Mouse (Mus musculus) right cerebral cortex, postnatal 25 days (tissue): ENCODE measurements at regions not wholly inside any gene's neighbourhood (a gene's known extent, or its start where the extent isn't known, plus 50 kb on each side); places are given as distances from the start of the nearest gene placed in this dataset.

Experiments used
- DNase-seq: peaks from one replicate; pipeline ENCODE4 v3.0.0; 2022

DNA sequence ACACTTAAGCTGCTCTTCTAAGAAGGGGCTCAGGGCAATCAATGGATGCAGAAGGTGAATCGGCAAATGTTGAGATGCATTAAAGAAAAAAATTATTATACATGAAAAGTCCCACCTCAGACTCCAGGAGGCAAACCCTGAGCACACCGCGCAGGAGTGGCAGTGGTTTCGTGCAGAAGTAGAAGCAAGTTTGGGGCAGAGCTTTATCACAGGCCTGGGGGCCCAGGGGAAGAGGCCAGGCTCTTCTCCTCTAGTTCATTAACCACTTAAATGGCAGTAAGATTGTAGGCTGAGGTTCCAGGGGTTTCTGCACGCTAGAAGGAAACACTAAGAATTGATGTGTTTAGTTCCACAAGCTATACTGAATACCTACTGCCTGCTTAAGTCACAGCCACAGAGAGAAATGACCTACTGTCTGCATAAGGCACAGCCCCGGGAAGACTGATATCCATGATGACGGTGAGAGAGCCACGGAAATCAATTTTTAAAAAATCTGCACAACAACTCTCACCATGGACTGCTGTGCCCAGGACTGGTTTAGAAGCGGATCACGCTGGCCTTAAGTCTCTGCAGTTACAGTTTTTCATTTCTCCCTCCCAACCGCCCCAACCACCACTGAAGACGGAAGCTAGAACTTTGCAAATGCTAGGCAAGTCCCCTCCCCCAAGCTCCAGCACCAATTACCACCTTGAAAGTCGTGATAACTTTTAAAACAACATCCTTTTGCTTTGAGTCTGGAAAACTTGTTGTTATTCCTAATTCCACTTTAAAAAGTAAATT lies 132.2 kb upstream of the Lef1 start:
- no peak for DNase-seq

DNA sequence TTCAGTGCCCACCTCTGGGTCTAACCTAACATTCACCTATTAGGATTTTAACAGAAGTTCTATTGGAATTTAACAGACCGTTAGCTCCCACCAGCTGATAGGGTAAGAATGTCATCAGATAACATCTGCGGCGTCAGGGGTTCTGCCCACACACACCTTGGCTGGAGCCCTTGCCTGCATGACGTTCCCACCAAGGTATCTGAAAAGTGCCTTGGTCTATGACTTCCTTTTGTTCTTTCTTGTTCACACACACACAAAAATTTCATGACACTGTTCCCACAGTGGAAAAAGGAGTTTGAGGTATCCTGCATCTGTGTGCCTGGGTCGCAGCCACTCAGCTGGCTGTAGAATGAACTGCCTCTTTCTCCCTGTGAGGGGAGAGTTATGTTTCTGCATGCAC lies 134.1 kb upstream of the Lef1 start:
- DNase-seq, result no peak

DNA sequence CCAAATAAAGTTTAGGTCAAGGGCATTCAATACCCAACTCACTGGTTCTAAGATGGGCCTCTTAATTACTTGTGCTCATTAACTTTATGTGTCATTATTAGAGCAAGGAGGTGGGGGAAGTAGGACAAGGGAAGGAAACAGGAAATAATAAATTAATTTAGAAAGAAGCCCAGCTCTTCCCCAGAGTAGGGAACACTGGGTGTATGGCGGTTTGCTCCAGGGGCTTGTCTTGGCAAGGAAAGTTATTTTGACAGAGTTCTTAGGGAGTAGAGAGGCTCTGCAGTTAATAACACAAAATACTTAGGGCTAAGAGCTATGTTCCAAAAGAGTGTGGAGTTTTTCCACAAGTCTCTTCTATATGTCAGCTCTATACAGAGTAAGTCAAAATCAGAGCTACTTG lies 135.0 kb upstream of the Lef1 start:
- no peak for DNase-seq

DNA sequence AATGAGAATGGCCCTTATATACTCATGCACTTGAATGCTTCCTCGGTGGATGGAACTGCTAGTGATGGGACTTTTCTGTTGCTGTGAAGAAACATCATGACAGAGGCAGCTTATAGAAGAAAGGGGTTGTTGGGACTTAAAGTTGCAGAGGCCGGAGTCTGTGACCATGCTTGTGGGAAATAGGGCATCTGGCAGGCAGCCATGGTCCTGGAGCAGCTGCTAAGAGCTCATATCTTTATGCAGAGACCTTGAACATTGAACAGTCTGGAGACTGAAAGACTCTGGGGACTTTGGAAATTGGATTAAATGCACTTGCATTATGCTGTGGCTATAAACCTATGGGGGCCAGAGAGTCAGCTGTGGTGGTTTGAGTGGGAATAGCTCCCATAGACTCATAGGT lies 138.1 kb upstream of the Lef1 start:
- DNase-seq, result no peak

DNA sequence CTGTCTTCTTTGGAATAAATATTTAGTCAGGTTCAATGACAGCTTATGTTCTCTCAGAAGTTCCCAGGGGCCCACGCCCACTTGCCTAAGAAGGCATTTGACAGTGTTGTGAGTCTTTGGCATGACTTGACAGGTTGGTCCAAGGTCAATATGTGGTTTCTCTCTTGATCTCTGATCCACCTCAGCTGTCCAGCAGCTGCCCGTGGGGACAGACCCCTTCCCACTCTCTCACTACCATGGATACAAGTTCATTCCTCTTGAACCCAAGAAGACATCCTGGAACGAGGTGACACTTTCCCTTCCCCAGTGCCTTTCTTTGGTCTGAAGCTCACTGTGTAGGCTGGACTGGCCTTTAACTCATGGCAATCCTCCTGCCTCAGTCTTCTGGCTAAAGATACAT lies 145.0 kb upstream of the Lef1 start:
- DNase-seq, result no peak

DNA sequence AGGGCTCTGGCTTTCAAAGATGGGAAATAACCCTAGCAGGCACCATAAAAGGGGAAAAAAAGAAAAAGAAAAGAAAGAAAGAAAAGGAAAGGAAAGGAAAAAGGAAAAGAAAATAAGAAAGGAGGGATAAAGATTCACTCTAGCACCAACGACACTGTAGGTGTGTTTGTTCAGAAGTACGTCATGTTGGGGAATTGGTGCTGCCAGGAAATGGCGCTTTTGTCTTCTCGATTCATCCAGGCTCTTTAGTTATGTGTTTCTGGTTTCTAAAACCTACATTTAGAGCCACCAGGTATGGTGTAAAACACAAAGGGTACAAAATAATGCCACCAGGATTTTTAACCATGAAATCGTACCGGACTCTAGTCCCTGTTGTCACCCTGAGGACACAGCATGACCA lies 146.2 kb upstream of the Lef1 start:
- DNase-seq, result no peak

DNA sequence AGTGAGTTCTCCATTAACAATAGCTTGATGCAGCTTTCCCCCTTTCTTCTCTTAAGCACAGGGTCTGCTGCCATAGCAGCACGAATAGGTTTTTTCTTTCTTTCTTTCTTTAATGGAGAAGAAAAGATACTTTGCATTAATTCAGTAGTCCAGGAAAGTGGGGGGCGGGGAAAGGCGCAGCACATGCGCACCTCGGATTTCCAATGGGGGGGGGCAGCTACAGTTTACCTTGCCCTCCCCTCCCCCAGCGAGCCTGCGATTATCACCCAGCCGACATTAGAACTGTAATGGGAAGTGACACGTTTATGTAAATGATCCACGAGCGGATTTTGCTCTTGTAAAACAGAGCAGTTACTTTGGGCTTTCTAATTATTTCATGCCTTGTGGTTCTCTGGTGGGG lies 146.6 kb upstream of the Lef1 start:
- DNase-seq, result no peak

DNA sequence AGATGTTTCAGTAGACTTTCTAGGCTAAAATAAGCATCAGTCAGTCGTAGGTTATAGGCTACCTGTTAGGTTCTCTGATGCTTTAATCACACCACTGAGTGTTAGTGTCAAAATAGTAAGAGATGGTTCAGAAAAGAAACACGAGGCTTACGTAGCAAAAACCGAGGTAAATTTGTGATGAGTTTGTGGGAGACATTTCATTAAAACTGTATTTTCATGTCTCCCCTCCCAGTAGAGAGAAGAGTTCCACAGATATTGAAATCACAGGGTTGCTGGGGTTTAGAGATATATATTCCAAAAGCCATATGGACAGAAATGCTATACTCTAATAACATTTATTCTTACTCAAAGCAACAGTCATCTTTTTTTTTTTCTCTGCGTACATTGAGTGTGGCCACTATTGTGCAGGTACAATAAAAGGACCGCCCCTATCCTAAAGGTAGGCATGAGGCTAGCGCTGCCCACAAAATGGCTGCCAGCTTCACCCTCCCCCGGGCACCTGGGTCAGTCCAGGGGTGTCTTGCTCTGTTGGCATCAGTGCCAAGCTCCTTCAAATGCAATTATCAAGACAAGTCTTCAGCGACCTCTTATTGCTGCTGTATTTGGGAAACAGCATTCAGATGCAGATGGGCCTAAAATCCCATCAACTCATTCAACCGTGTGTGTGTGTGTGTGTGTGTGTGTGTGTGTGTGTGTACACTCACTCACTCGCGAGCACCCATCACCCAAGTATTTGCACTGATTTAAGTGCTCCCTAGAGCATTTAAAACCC lies 147.4 kb upstream of the Lef1 start:
- DNase-seq, result no peak

DNA sequence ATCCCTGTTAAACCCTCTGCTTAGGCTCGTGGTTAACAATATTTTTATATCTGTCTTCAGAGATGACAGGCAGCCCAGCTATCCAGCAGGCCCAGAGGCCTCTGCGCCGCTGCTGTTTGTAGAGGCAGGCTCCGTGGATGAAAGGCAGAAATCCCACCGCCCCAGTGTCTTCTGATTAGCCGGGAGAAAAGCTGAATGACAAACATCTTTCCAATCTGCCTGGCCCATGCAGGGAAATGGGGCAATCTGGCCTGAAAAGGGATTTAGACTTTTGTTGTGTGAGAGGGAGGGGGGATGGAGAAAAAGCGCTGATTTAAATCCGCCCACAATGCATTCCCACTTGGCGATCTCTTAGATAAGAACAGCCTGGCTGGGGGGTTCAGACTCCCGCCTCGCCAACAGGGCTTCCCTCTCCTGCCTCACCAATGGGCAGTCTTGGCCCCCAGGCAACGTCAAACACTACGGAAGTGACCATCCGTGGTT lies 148.1 kb upstream of the Lef1 start:
- no peak for DNase-seq

DNA sequence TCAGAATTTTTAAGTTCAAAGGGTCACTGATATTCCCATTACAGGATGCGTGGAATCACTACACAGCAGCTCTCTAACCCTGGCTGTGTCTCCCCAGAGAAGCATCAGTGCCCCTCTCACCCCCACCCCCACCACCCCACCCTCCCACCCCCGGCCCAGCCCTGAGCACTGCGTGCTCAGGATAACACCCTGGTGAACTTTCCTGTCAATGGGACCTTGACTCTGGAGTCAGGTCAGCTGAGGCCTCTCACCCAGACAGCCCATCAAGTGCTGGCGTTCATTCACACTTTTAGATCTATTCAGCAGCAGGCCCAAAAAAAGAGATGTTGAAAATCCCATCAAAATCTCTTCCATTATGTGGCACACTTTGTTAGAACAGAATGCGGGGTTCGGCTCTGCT lies 148.6 kb upstream of the Lef1 start:
- no peak for DNase-seq

DNA sequence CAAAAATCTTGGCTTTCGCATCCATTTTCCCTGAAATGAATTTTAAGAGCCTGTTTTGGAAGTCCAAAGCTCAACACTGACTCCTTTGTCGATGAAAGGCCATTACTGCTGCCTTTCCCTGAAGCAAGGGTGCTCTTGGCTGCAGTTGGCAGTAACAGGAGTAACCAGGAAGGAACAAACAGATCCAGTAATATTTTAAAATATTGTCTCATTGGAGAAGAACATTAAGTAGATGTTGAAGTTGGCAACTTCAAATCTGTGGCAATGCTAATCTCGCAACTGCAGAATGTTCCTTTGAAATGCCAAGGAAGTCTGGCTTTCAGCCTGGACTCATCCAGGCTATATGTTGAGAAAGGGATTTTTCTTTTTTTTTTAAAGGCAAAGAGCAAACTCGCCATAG lies 154.3 kb upstream of the Lef1 start:
- DNase-seq, result no peak

DNA sequence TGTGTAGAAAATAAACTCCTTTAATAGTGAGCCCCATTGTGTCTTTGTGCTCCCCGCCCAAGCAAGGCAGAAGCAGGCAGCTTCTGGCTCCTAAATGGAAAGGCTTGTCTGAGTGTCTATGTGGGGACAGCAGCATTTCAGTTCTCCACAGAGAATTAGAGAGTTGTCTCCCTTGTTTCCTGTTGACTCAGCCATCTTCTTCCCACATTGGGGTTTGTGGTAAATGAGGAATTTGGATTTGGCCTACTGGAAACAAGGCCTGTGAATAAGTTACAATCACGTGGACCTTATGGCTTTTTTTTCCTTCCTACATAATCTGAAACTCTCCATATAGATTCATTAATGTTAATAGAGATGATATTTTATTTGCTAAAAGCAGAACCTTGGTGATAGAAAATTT lies 158.9 kb upstream of the Lef1 start:
- no peak for DNase-seq

DNA sequence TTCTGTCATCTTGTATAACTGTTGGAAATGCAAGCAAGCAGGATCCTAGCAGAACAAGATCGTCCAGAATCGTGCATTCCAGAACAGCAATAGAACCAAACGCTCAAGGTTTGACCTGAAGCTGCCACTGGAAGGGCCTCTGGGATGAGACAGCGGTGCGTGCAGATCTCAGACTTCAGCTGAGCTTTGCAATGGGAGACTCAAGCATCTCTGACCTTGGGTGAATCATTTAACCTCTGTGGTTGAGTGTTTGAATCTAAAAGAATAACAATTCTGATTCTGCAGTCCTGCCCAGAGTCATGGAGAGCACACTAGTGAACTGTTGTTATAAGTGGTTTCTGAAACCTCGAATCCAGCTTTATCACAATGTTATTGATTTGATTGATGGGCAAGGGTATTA lies 159.4 kb upstream of the Lef1 start:
- DNase-seq, result no peak

DNA sequence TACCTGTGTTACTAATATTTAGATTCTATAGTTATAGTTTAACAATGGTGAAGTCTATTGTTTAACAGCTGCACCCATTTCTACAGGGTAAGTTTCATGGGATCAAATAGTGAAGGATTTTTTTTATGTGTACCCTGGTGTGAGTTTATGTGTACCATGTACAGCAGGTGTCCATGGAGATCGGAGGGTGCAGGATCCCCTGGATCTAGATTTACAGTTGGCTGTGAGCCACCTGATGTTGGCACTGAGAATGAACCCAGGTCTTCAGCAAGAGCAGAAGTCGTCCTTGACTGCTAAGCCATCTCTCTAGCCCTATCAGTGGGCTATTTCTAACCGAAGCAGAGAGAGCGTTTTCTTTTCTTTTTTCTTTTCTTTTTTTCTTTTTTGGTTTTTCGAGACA lies 162.4 kb upstream of the Lef1 start:
- DNase-seq, result no peak

DNA sequence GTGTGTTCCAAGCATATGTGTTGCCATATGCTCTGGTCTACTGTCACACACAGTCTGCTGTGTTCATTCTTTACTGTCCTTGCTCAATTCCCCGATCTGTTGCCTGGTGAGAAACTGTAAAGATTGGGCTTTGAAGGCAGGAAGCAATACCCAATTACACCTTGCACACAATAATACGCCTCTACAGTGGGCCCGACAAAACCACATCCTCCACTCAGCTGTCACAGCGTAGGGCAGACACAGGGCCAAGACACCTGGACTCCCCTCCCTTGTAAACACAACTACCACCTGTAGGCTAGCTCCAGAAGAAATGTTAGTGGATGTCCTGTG lies 163.0 kb upstream of the Lef1 start:
- DNase-seq, result no peak

DNA sequence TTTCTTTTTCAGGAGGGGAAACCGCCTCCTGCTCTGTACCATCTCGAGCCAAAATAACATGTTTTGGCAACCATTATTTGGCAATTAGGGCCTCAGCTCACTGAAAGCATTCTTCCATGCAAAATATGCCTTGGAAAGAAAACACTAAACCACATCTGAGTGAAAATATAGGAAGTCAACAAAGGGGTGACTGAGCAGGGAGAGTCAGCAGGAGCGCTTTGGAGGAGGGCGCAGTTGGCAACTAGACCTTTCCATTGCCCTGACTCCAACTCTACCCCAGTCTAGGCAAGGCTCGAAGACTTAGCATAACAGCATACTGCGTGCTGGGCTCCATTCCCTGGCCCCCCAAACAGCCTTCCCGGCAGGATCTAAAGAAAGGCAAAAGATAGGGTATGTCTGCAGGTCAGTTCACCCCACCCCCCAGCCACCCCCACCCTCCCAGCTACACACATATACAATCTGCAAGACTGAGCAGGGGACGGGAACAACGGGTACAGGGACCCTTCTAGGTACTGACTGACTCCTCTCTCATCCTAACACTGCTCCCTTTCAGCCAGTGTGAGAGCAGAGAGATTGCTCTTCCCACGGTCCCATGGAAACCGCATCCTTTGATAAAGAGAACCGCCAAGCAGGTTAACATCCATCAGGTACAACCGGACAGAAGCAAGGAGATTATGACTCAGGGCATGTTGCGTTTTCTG lies 163.5 kb upstream of the Lef1 start:
- no peak for DNase-seq

DNA sequence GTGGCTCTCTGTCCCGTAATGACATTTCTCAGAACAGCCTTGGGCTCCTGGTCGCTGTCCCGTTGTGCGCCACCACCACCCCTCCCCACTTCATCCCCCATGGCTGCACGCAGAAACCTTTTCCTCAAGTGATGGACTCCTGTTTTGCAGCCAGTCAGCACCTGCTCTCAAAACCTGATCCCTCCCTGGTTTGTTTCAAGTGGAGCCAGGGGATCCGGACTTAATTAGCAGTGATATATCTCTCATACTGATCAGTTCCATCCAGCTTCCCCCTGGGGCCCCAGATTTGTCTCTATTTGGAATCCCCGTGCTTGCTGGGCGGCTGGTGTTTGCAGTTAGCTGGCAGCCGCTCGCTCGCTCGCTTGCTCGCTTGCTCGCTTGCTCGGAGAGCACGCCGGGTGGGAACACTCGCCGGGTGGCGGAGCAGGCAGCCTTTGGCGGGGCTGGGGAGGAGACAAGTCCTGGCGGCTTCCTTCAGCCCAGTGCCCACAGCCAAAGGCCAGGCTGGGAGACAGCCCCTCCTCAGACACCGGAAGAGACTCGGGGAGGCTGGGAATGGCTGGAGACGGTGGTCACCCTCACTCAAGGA lies 164.3 kb upstream of the Lef1 start:
- DNase-seq, result peak; percentile 49

DNA sequence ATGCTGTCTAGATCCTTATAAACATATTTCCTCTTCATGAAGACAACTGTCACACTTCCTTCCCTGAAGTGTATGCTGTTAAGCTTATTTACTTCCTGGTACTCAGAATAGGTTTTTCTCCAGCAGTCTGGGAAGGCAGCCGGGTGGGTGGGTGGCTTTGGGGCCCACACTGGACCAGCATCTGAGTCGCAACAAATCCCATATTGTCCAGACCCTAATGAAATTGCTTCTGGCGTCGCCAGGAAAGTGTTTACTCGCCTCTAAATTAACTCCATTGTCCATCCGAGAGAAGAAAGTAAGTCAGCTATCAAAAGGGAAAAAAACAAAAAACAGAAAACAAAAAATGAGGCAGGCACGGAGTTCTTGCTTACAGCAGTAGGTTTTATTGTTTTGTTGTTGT lies 164.9 kb upstream of the Lef1 start:
- no peak for DNase-seq

DNA sequence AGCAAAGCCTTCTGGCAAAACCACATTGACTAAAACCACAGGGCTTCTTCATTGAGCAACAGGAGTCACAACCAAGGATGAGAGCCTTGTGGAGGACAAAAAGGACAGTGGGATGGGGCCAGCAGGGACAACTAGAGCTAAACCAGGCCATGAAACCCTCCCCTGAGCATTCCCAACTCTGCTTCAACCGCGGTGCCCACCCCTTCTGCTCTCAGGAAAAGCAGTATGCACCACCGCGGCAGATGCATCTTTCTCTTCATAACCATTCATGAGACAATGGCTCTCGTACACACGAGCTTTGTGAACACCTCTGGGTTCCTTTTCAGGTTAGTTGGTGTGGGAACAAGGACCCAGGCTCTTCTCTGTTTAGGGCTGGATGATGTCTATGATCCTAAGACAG lies 166.0 kb upstream of the Lef1 start:
- DNase-seq, result no peak

DNA sequence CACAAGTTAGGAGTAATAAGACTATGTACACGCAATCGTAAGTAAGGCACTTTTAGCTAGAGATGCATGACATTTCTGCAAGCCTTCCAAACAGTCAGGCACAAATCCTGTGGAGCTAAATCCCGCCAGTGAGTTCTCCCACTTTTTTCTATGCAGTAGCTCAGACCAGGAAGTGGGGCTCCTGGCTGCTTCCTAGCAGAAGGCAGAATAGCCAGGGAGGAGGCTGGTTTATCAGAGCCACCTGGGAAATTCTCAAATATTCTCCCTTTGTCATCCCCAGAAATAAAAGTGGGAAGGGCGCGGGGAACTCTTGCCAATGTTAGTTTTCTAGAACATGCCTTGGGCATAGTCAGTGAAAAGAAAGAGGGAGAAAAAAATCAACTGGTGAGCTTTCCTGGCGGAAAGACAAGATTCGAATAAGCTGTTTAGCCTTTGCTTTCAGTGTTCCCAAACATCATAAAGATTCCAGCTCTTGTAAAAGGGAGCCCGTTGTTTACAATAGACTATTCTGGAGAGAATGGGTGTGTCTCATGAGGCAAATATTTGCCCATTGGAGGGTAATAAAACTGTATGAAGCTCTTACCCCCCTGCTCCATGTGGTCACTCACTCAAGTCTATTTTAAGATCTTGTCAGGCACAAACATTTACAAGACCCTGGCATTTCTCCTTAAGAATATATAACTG lies 167.2 kb upstream of the Lef1 start:
- DNase-seq, result no peak

DNA sequence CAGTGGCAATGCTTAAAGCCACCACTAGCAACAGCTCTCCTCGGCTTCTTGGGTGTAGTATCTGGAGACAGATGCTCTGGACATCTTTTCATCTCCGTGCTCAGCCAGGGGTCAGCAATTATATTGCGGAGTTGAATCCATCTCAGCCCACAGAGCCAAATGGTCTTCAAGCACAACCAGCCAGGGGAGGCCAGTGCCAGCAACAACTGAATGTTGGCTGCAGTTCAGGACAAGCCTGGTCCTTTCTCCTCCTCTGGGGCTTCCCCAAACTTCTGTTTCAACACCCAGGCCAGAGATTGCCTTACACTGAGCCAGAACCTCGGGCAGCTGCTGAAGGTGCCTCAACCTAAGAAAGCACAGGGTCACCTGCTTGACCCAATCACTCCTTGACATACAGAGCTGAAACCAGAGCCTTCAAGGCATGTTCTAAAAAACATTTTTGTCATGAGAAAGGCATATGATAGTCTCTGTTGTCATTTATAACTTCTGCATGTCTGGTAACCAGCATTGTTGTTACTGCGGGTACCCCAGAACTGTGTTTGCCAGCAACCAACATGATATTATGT lies 169.9 kb upstream of the Lef1 start:
- DNase-seq, result no peak

DNA sequence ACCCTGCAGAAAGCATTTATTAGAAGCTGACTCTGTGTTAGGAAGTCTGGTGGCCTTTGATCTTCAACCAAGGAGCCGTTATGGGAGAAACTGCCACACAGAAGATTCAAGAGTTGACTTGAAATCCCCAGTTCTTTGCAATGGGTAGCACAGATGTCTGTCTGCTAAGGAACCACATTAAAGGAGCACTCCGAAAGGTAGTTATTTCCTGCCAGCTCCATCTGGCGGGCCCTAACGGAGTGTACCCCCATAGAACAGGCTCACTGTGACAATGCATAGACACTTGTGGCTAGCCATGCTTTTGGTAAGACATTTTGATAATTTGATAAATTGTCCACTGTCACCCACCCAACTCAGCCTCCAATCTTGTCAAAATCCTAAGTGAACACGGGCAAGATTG lies 173.3 kb upstream of the Lef1 start:
- no peak for DNase-seq

DNA sequence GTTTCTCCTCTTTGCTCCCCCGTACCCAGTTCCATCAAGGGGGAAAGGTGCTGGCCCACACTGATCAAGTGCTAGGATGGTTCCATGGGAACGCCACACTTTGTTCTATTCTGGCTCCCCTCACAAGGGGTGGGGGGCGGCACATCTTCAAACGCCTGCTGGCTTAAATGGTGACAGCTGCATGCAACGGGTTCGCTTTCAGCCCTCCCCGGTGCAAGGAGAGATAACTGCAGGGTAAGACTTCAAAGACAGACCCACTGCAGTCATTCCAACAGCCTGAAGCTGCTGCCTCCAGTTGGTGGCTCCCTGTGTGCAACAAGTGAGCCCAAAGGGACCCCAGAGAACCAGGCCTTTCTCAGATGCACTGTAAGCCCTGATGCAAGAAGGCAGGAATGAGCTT lies 173.9 kb upstream of the Lef1 start:
- no peak for DNase-seq
